Mouse (Mus musculus): ENCODE data around the gene St3gal3.
A peak's percentile ranks its signal among the peaks of the same experiment; 100 is the strongest.

Gene St3gal3

DNA sequence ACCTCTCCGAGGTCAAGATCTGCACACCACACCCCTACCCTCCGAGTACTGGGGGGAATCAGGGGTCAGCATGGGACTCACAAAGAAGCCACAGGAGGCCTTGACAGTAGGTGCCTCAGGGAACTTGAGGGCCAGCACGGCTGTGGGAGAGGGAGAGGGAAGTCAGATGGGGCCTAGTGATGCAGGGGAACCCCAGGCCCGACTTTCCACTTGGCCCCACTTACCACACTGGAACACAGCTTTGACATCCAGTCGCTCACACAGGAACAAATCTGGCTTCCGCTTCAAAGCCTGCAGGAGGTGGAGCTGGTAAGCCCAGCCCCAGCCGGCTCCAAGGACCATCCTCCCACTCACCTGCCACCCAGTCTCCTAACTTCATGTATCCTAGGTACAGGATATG, 239.4 kb downstream of the St3gal3 start:
- DNase-seq (ENCODE audit: low spot score) = no peak

DNA sequence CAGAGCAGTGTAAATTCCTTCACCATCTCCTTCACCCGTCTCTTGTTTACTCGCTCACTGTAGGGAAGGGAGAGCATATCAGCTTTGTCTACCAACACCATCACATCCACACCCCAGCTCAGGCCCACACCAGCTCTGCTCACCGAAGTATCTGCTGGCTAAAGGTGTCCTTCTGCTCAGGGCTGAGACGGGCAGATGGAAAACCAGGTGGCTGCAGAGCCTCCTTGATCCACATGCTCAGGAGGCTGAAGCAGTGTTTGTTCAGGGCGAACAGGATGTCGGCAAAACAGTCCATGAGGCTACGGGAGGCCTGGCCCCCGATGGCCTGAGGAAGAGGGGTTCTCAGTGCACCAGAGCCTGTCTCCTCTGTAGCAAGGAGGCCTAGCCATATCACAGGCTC, 240.1 kb downstream of the St3gal3 start:
- no peak for DNase-seq (ENCODE audit: low spot score)

DNA sequence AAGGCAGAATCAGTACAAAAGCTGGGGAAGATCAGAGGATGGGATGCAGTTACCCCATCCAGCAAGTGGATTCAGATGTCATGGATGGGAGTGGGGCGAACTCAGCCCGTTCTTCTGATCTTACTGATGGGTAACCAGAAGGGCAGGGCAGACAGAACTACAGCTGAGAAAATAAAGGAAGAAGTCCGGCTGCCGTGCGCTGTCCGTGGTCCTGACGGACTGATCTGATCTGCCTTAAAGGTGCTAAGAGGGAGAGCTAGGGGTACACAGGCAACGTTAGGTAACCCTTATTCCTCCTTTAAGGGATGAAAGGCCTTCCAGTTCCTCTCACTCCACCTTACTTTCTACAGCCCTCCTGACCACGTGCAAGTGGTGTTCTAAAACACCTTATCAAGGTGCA, 241.3 kb downstream of the St3gal3 start:
- DNase-seq (ENCODE audit: low spot score) = no peak

DNA sequence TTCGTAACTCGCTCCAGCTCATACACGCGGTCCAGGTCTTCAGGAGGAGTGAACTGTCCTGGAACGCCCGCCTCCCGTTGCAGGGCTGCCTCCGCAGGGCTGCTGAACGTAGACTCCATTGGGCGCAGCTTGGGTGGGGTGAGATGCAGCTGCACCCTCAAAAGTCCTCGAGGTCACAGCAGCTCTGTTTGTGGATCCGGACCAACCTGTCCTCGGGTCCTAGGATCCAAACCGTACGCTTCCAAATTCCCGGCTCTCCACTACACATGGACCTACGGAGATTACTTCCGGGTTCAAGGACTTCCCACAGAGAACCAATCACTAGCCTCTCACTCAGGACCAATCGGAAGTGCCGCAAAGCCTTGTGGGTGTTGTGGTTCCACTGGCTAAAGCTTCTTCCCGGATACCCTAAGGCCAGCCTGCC, 243.0 kb downstream of the St3gal3 start, which contains the start of gene Dph2:
Gene Dph2, minus strand, starts transcription at position 295 of the 424 bp plus-strand sequence.
- peak; percentile 82 for DNase-seq (ENCODE audit: low spot score)

DNA sequence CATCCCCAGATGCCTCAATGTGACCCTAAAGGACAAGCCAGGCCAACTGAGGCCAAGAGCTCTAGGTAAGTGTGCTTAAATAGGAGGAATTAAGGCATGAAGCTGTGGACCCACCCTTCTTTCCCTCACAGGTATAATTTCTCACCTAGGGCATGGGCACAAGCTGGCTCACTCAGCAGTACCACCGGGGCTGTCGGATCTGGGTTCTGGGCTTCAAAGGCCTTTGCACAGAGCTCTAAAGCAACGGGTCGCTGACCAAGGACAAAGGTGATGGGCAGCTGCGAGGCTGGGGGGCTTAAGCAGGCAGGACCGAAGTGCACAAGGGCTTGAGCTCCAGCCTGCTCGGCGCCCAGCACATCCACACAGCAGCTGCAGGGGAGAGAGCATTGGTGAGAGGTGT, 244.0 kb downstream of the St3gal3 start:
- no peak for DNase-seq (ENCODE audit: low spot score)

DNA sequence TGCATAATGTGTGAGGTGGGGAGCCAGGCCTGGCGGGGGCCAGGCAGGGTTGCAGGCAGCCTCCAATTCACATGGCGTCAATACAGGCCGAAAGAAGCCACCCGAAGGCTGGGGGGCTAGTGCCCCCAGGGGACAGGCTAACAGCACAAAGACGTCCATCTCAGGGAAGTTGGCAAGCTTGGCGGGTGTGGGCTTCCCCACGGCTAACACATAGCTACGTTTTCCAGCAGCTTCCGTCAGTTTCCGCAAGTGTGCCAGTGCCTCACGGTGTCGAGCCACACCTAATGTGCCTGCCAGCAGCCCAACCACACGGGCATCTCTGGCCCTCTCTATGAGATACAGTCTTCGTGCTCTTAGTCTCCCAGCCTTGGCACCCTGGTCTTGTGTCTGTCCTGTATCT, 244.7 kb downstream of the St3gal3 start:
- no peak for DNase-seq (ENCODE audit: low spot score)

DNA sequence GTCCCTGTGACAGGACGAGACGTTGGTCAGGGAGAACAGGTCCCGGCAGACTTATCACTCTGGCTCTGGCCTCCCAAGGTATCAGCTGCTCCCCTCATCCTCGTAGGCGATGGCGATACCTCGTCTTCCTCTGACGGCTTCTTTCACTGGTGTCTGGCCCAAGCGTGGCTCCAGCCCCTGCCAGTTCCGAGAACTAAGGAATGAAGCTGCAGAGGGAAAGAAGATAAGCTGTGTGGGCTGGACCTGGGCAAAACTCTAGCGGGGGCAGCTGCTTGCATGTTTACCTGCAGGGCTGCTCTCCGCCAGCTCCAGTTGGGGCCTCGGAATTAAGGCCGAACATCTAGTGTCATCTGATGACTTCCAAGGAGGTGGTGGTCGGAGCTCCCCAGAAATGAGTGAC, 245.2 kb downstream of the St3gal3 start:
- no peak for DNase-seq (ENCODE audit: low spot score)

DNA sequence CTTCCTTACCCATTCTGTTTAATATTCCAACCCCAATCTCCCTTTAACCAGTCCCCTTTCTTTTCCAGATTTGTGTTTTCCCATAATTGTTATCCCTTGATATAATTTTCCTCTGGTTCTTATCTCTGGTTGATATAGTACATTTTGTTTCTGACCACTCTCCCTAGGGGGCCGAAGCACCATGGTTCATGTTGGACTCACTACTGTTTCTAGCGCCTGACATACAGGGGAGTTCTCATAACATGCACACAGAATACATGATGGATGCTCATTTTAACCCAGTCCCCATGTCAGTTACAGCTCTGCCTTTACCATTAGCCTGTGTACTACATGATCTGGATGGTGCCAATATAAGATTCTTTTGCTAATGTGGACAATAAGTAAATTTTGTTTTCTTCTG, 246.8 kb downstream of the St3gal3 start:
- DNase-seq (ENCODE audit: low spot score) = no peak

DNA sequence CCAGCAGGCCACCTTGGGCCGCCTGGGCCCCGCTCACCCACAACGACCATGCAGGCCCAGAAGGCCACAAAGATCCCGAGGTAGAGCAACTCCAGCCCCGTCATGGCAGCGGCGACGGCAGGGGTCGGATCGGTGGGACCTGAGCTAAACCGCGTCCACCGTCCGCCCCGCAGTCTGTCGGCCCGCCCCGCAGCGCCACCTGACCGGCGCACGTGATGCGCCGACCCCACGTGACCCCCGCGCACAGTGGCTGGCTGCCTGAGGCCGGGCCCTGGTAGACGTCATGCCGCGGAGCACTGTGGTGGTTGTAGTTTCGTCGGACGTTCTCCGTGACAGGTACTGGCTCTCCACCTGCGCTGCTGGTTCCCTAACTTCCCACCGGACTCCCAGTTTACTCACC, 247.6 kb downstream of the St3gal3 start, which contains the start of gene Atp6v0b:
Gene Atp6v0b, minus strand, starts transcription at position 201 of the 400 bp plus-strand sequence.
- DNase-seq (ENCODE audit: low spot score) = peak; percentile 83

DNA sequence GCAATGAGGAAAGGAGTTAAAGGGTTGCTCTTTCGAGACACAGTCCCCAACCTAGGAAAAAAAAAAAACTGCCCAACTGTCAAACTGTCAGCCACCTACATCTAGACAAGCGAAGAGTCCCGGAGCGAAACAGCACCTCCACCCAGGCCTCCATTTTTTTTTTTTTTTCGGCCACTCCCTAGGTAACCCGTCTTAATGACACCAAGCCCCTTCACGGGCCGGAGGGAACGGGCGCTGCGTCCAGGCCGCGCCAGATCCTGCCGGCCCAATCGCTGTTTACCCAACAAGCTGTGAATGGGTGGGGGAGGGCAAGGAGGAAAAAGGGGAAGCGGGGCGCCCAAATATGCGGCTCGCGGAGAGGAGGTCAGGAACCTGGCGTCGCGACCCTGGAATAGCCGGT, 248.1 kb downstream of the St3gal3 start:
- DNase-seq (ENCODE audit: low spot score) = peak; percentile 27

DNA sequence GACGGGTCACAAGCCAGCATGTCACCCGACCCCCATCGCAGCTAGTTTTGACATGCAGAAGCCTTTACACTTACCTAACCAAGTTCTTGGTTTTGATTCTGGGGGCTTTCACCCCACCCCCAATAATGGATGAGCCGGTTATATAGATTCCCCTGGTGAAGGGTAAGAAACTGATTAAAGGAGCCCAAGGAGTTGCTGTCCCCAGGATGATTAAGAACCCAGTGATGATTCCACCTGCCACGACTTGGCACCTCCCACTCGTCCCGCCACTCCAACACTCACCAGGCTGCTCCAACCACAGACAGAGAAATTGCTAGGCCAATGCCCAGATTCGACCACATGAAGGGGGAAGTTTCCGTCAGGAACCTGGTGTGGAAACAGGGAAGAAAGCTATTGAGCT, 248.7 kb downstream of the St3gal3 start:
- DNase-seq (ENCODE audit: low spot score) = no peak

DNA sequence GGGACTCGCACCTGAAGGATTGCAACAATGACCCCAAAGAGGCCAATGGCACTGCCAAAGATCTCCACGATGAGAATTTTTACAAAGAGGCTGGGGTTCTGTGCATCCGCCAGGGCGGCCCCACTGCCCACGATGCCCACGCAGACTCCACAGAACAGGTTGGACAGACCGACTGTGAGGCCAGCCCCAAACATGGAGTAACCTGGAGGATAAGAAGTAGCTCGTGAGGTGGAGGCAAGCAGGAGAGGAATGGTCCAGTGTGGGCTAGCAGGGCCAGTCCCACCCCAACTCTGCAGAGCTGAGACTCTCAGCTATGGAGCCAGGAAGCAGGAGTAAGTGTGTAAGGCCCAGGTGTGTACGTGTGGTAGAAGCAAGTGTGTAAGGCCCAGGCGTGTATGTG, 249.6 kb downstream of the St3gal3 start:
- DNase-seq (ENCODE audit: low spot score) = no peak

DNA sequence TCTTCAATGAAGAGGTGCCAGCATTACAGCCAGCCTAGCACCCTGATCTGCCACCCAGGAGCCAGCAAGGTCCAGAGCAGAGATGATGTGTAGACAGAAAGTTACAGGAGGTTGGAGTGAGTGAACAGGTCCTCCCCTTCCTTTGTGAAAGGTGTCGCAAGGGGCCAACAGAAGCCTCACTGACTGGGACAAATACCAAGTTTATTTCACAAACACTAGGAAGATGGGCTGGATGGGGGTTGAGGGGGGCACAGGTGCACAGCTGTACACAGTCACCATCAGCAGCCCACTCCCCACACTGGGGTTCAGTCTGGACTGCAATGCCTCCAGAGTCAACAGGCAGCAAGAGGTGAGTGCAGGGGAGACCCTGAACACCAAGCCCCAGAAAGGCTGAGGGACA, 250.6 kb downstream of the St3gal3 start:
- DNase-seq (ENCODE audit: low spot score) = no peak

DNA sequence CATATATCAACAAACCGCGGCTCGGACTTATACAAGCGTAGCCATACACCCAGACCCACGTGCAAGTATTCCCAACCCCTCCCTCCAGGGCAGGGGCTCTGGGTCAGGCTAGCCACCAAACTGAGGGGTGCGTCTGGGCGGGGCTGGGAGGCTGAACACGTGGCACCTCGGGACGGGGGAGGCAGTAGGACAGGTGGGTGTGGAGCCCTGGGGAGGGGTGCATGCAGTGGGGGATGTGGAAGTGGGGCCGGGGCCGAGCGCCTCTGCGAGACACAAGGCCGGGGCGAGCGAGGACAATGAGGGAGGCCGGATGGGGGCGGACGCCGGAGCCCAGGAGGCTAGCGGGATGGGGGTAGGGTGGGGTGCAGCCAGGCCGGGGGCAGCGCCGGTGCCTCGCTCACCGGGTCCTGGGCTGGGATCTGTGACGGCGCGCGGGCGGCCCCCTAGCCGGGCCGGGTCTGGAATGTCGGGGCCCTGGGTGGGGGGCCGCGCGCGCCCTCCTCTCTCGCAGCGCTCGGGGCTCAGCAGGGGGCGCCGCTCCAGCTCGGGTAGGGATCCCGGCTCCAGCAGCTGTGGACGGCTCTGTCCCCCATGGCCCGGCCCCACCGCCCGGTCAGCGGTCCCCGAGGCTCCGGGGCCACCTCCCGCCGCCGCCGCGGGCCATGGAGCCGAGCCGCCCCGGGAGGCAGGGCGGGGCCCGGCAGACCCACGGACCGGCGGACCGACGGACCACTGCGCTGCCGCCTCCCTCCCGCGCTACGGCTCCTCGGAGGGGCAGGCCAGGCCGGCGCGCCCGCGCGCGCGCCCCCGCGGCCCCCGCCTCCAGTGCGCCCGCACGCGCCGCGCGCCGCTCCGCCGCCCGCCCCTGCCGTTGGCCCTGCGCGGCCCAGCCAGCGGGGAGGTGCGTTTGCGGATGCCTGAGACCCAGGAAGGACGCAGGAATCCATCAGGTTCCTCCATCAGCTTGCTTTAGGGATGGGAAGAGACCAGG, 251.7 kb downstream of the St3gal3 start, which contains the start of gene B4galt2:
Gene B4galt2, minus strand, starts transcription at position 787 of the 991 bp plus-strand sequence.
- no peak for DNase-seq (ENCODE audit: low spot score)

All from MN1 (cell line).